Mouse (Mus musculus): Measurements from ENCODE around the gene Dgkg. TPM values are rescaled to one million over a fixed set of nuclear protein-coding genes. Genes with fewer than 3 reads are reported as not detected.

Dgkg gene
- polyA plus RNA-seq, 1 experiment, result 1.5 TPM

- no peaks in the 10 kb centered on the region for H3K9me3 ChIP-seq (replicated peaks; ENCODE audit: control insufficient read depth, insufficient read depth, low read length, poor library complexity, severe bottlenecking)
- H3K9ac ChIP-seq (ENCODE audit: low read depth, poor library complexity, severe bottlenecking), result no peak overlapping the region
- TF ChIP-seq POLR2A (IDR thresholded peaks at IDR 0.05; ENCODE audit: insufficient read depth, low read length) (no peak), EP300 (IDR thresholded peaks at IDR 0.05; ENCODE audit: insufficient read depth, low read depth, low read length) (no peak), CTCF (IDR thresholded peaks at IDR 0.05; ENCODE audit: low read depth, low read length) (no peak)
- no peak overlapping the region for H3K27ac ChIP-seq (ENCODE audit: insufficient read depth, low read length)
- H3K4me1 ChIP-seq (ENCODE audit: control insufficient read depth, insufficient read depth, low read length), result peaks cover 3% of the 10 kb centered on the region
- H3K4me3 ChIP-seq (ENCODE audit: low read depth, low read length), result no peak overlapping the region
- no peaks in the 10 kb centered on the region for H3K27me3 ChIP-seq (ENCODE audit: control insufficient read depth, insufficient read depth, low read length, poor library complexity, severe bottlenecking)
- no peaks in the 10 kb centered on the region for H3K36me3 ChIP-seq (ENCODE audit: control insufficient read depth, insufficient read depth, low read length, poor library complexity, severe bottlenecking)
These were observed 123.9 kb downstream of the Dgkg start for GRCm38 (mm10) chr16:22533087-22533486.

GRCm38 (mm10) chr16:22531834-22532233 lies 125.2 kb downstream of the Dgkg start:
- no peaks in the 10 kb centered on the region for H3K9me3 ChIP-seq (replicated peaks; ENCODE audit: control insufficient read depth, insufficient read depth, low read length, poor library complexity, severe bottlenecking)
- TF ChIP-seq CTCF (IDR thresholded peaks at IDR 0.05; ENCODE audit: low read depth, low read length) (no peak), POLR2A (IDR thresholded peaks at IDR 0.05; ENCODE audit: insufficient read depth, low read length) (no peak), EP300 (IDR thresholded peaks at IDR 0.05; ENCODE audit: insufficient read depth, low read depth, low read length) (no peak)
- no peaks in the 10 kb centered on the region for H3K27me3 ChIP-seq (ENCODE audit: control insufficient read depth, insufficient read depth, low read length, poor library complexity, severe bottlenecking)
- no peaks in the 10 kb centered on the region for H3K36me3 ChIP-seq (ENCODE audit: control insufficient read depth, insufficient read depth, low read length, poor library complexity, severe bottlenecking)
- peaks cover 3% of the 10 kb centered on the region for H3K4me1 ChIP-seq (ENCODE audit: control insufficient read depth, insufficient read depth, low read length)
- H3K27ac ChIP-seq (ENCODE audit: insufficient read depth, low read length), result no peak overlapping the region
- no peak overlapping the region for H3K4me3 ChIP-seq (ENCODE audit: low read depth, low read length)
- H3K9ac ChIP-seq (ENCODE audit: low read depth, poor library complexity, severe bottlenecking), result no peak overlapping the region

- Histone ChIP-seq H3K4me3 (ENCODE audit: low read depth, low read length) (no peak overlapping the region), H3K9me3 (replicated peaks; ENCODE audit: control insufficient read depth, insufficient read depth, low read length, poor library complexity, severe bottlenecking) (no peaks in the 10 kb centered on the region), H3K4me1 (ENCODE audit: control insufficient read depth, insufficient read depth, low read length) (peaks cover 3% of the 10 kb centered on the region), H3K36me3 (ENCODE audit: control insufficient read depth, insufficient read depth, low read length, poor library complexity, severe bottlenecking) (no peaks in the 10 kb centered on the region), H3K9ac (ENCODE audit: low read depth, poor library complexity, severe bottlenecking) (no peak overlapping the region), H3K27ac (ENCODE audit: insufficient read depth, low read length) (no peak overlapping the region), H3K27me3 (ENCODE audit: control insufficient read depth, insufficient read depth, low read length, poor library complexity, severe bottlenecking) (no peaks in the 10 kb centered on the region)
- no peak for TF ChIP-seq EP300 (IDR thresholded peaks at IDR 0.05; ENCODE audit: insufficient read depth, low read depth, low read length)
- TF ChIP-seq POLR2A (IDR thresholded peaks at IDR 0.05; ENCODE audit: insufficient read depth, low read length), result no peak
- no peak for TF ChIP-seq CTCF (IDR thresholded peaks at IDR 0.05; ENCODE audit: low read depth, low read length)
These were observed 126.0 kb downstream of the Dgkg start for GRCm38 (mm10) chr16:22531041-22531440.

GRCm38 (mm10) chr16:22527499-22527939 lies 129.5 kb downstream of the Dgkg start:
- Histone ChIP-seq H3K9me3 (replicated peaks; ENCODE audit: control insufficient read depth, insufficient read depth, low read length, poor library complexity, severe bottlenecking) (no peaks in the 10 kb centered on the region), H3K36me3 (ENCODE audit: control insufficient read depth, insufficient read depth, low read length, poor library complexity, severe bottlenecking) (no peaks in the 10 kb centered on the region), H3K4me3 (ENCODE audit: low read depth, low read length) (no peak overlapping the region), H3K9ac (ENCODE audit: low read depth, poor library complexity, severe bottlenecking) (no peak overlapping the region), H3K27ac (ENCODE audit: insufficient read depth, low read length) (no peak overlapping the region), H3K27me3 (ENCODE audit: control insufficient read depth, insufficient read depth, low read length, poor library complexity, severe bottlenecking) (no peaks in the 10 kb centered on the region), H3K4me1 (ENCODE audit: control insufficient read depth, insufficient read depth, low read length) (peaks cover 3% of the 10 kb centered on the region)
- no peak for TF ChIP-seq POLR2A (IDR thresholded peaks at IDR 0.05; ENCODE audit: insufficient read depth, low read length)
- TF ChIP-seq CTCF (IDR thresholded peaks at IDR 0.05; ENCODE audit: low read depth, low read length), result no peak
- TF ChIP-seq EP300 (IDR thresholded peaks at IDR 0.05; ENCODE audit: insufficient read depth, low read depth, low read length), result no peak

GRCm38 (mm10) chr16:22526386-22526785 lies 130.6 kb downstream of the Dgkg start:
- Histone ChIP-seq H3K36me3 (ENCODE audit: control insufficient read depth, insufficient read depth, low read length, poor library complexity, severe bottlenecking) (no peaks in the 10 kb centered on the region), H3K9me3 (replicated peaks; ENCODE audit: control insufficient read depth, insufficient read depth, low read length, poor library complexity, severe bottlenecking) (no peaks in the 10 kb centered on the region), H3K27ac (ENCODE audit: insufficient read depth, low read length) (no peak overlapping the region), H3K9ac (ENCODE audit: low read depth, poor library complexity, severe bottlenecking) (no peak overlapping the region), H3K4me3 (ENCODE audit: low read depth, low read length) (no peak overlapping the region), H3K27me3 (ENCODE audit: control insufficient read depth, insufficient read depth, low read length, poor library complexity, severe bottlenecking) (no peaks in the 10 kb centered on the region), H3K4me1 (ENCODE audit: control insufficient read depth, insufficient read depth, low read length) (no peaks in the 10 kb centered on the region)
- TF ChIP-seq EP300 (IDR thresholded peaks at IDR 0.05; ENCODE audit: insufficient read depth, low read depth, low read length) (no peak), CTCF (IDR thresholded peaks at IDR 0.05; ENCODE audit: low read depth, low read length) (no peak), POLR2A (IDR thresholded peaks at IDR 0.05; ENCODE audit: insufficient read depth, low read length) (no peak)

GRCm38 (mm10) chr16:22517431-22518384 lies 139.3 kb downstream of the Dgkg start:
- no peak overlapping the region for H3K4me3 ChIP-seq (ENCODE audit: low read depth, low read length)

More at GRCm38 (mm10) chr16:22517431-22518384, 139.3 kb downstream of the Dgkg start:
- H3K36me3 ChIP-seq (ENCODE audit: control insufficient read depth, insufficient read depth, low read length, poor library complexity, severe bottlenecking), result no peaks in the 10 kb centered on the region
- H3K27ac ChIP-seq (ENCODE audit: insufficient read depth, low read length), result no peak overlapping the region
- H3K4me1 ChIP-seq (ENCODE audit: control insufficient read depth, insufficient read depth, low read length), result peaks cover 18% of the 10 kb centered on the region
- H3K9ac ChIP-seq (ENCODE audit: low read depth, poor library complexity, severe bottlenecking), result no peak overlapping the region
- H3K9me3 ChIP-seq (replicated peaks; ENCODE audit: control insufficient read depth, insufficient read depth, low read length, poor library complexity, severe bottlenecking), result no peaks in the 10 kb centered on the region
- peak; percentile 93 for TF ChIP-seq EP300 (IDR thresholded peaks at IDR 0.05; ENCODE audit: insufficient read depth, low read depth, low read length)
- no peak for TF ChIP-seq CTCF (IDR thresholded peaks at IDR 0.05; ENCODE audit: low read depth, low read length)
- H3K27me3 ChIP-seq (ENCODE audit: control insufficient read depth, insufficient read depth, low read length, poor library complexity, severe bottlenecking), result no peaks in the 10 kb centered on the region
